Mouse (Mus musculus) cortical plate, adult 2 months (tissue): ENCODE measurements around the gene Mms19.

Source experiments
- CTCF ChIP-seq: fragments of 200-500 bp; IDR thresholded peaks from 2 replicates; pipeline ENCODE4 v1.5.1; 2011; ENCODE audit warnings: mild to moderate bottlenecking, control low read depth, low read length; ENCODE audit not compliant: insufficient read depth; ENCODE audit errors: extremely low read depth
- POLR2A ChIP-seq: fragments of 200-500 bp; IDR thresholded peaks from 2 replicates; pipeline ENCODE4 v1.6.1; 2011; ENCODE audit warnings: mild to moderate bottlenecking, low read length, control low read depth; ENCODE audit not compliant: insufficient read depth; ENCODE audit errors: extremely low read depth

DNA sequence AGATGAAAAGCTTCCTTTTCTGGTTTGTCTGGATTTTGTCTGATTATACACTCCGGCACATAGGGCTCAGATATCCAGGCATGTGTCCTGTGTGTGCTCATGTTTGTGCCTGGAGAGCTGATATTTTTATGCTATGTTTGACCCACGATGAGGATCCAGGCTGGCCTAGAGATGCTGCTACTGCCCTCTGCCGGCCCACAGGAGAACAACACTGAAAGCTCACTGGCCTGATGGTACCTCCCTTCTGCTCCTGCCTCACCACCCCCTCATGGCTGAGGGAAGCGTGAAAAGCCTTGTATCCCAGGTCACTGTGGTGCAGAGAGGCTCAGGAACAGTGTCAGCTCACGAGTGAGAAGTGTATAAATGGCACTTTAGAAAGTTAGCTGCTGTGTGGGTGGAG lies 45.2 kb upstream of the Mms19 start:
- TF ChIP-seq POLR2A: no peak
- TF ChIP-seq CTCF: peak; percentile 94
